Mouse (Mus musculus) Patski (cell line): Measurements from ENCODE around the gene Fgfr2. TPM values are rescaled to one million over a fixed set of nuclear protein-coding genes. Genes with fewer than 3 reads are reported as not detected.
A peak's percentile ranks its signal among the peaks of the same experiment; 100 is the strongest.

Source experiments
- ATAC-seq: fragments of 100-300 bp; one replicate; pipeline ENCODE4 v1.8.0; 2021
- CTCF ChIA-PET: fragments of 350-600 bp; sonication (Branson Sonifier 250); formaldehyde crosslinking; loops from one replicate; lab custom pipeline; 2022; ENCODE audit warnings: inconsistent platforms; lab: Charles Lee
- POLR2A ChIA-PET: fragments of 350-600 bp; sonication (Branson Sonifier 250); formaldehyde crosslinking; loops from one replicate; lab custom pipeline; 2022; ENCODE audit warnings: antibody characterized with exemption, inconsistent platforms; lab: Charles Lee
- DNase-seq: peaks from one replicate; pipeline ENCODE4 v3.0.0-alpha.2; 2011; ENCODE audit warnings: low read depth, low spot score
- H3K27me3 ChIP-seq: fragments of 371-371 bp; one replicate; pipeline ENCODE4 v1.5.1; 2021
- CTCF ChIP-seq: fragments of 100-300 bp; IDR thresholded peaks from one replicate; pipeline ENCODE4 v1.5.1; 2021
- in situ Hi-C: fragments of 300-500 bp; cut with MboI; formaldehyde crosslinking; loops from 3 replicates; pipeline ENCODE4 v1.11.1; 2018; ENCODE audit warnings: low pct_unique_long_range_greater_than_20kb, mixed read lengths
- polyA plus RNA-seq: library from polyadenylated mRNA; unstranded; gene quantifications from one replicate; pipeline ENCODE4 v1.2.3, GENCODE M21; 2021

The Fgfr2 gene
- polyA plus RNA-seq, 1 experiment from 2014 or later: 48.8 TPM

GRCm38 (mm10) chr7:133050681-133051080 is 72.5 kb downstream of the Fgfr2 start:
- no peaks in the 10 kb centered on the region for H3K27me3 ChIP-seq
- ChIA-PET POLR2A (no interaction called here), CTCF (no interaction called here)
- in situ Hi-C loops: no loop called here
- TF ChIP-seq CTCF: no peak
- DNase-seq (no peak), ATAC-seq (no peak)

DNA sequence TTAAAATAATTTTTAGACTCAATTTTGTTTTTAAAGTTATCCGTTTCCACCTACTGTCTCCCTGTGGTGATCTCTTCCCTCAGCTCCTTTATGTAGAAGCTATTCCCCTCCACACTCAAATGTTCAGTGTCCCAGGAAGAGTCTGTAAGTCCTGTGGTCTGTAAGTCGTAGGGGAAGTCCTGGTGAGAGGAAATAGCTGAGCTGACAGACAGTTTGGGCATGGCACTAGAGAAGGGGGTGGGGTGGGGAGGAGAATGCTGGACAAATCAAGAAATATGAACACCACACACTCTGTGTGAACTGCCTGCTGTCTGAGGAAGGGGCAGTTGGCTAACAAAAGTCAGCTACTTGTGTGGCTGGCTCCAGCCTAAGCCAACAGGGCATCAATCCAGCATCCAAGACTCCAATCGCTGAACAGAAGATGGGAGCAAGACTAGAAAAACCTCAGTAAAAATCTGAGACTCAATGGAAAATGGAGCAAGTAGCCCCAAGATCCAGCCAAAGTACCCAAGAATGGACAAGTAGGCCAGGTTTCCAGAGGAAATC is 75.0 kb downstream of the Fgfr2 start:
- in situ Hi-C loops: no loop called here
- POLR2A ChIA-PET: no interaction called here
- DNase-seq (no peak), ATAC-seq (no peak)
- H3K27me3 ChIP-seq: no peaks in the 10 kb centered on the region
- TF ChIP-seq CTCF: no peak
- CTCF ChIA-PET: interaction anchor here (1.0 kb wide), 1 partner anchor 20 kb away, joined by 3 read pairs; no protein-coding TSS in a partner anchor

- POLR2A ChIA-PET: no interaction called here
- CTCF ChIA-PET: interaction anchor here (1.0 kb wide), 1 partner anchor 21 kb away, joined by 3 read pairs; no protein-coding TSS in a partner anchor
- DNase-seq: no peak
Measured at GRCm38 (mm10) chr7:133047287-133047686, 75.9 kb downstream of the Fgfr2 start.

GRCm38 (mm10) chr7:133044721-133045120 is 78.4 kb downstream of the Fgfr2 start:
- TF ChIP-seq CTCF: no peak
- DNase-seq (no peak), ATAC-seq (peak; percentile 53)
- POLR2A ChIA-PET: no interaction called here
- no peaks in the 10 kb centered on the region for H3K27me3 ChIP-seq
- in situ Hi-C loops: no loop called here
- CTCF ChIA-PET: interaction anchor here (0.7 to 2.4 kb wide), 3 partner anchors 8 to 63 kb away, joined by 3 to 6 read pairs (median 3); no protein-coding TSS in a partner anchor

More at GRCm38 (mm10) chr7:133047287-133047686, 75.9 kb downstream of the Fgfr2 start:
- in situ Hi-C loops: no loop called here
- no peak for ATAC-seq
- H3K27me3 ChIP-seq: no peaks in the 10 kb centered on the region
- TF ChIP-seq CTCF: no peak

GRCm38 (mm10) chr7:133041784-133042183 is 81.4 kb downstream of the Fgfr2 start:
- DNase-seq (no peak), ATAC-seq (no peak)
- ChIA-PET POLR2A (interaction anchor here (0.6 kb wide), 1 partner anchor 31 kb away, joined by 3 read pairs; no protein-coding TSS in a partner anchor), CTCF (no interaction called here)
- in situ Hi-C loops: no loop called here
- no peaks in the 10 kb centered on the region for H3K27me3 ChIP-seq
- TF ChIP-seq CTCF: no peak

DNA sequence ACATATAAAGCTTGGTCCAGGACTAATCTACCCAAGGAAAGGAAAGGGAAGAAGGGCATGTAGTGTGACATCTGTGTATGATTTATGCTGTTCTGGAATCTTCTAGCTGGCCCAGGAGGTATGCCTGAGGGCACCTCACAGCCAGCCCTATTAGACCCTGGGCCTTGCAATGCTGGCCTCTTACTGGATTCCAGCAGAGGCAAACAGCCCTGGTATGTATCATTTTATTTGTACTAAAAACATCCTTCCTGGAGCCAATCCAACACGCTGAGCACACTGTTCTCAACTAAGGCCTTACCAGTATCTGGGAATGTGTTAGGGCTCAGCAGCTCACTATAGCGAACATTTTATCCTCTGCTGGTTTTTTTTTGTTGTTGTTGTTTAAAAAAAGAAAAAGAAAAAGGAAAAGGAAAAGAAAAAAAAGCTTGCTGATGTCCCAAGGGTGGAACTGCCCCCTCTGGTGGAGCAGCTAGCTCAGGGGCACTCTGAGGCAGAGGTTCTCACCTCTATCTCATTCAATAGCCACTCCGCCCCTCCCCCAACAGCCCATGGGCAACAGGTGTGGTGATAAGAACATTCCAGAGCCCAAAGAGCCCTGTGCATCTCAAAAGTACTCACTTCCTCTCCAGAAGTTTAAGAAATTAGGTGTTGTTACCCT is 82.3 kb downstream of the Fgfr2 start:
- ChIA-PET CTCF (interaction anchor here (1.4 kb wide), 1 partner anchor 58 kb away, joined by 3 read pairs; no protein-coding TSS in a partner anchor), POLR2A (interaction anchor here (0.5 to 1.0 kb wide), 2 partner anchors 30 to 104 kb away, joined by 3 read pairs; no protein-coding TSS in a partner anchor)
- TF ChIP-seq CTCF: peak; percentile 42
- DNase-seq (peak; percentile 63), ATAC-seq (peak; percentile 76)
- no peaks in the 10 kb centered on the region for H3K27me3 ChIP-seq
- in situ Hi-C loops: no loop called here

DNA sequence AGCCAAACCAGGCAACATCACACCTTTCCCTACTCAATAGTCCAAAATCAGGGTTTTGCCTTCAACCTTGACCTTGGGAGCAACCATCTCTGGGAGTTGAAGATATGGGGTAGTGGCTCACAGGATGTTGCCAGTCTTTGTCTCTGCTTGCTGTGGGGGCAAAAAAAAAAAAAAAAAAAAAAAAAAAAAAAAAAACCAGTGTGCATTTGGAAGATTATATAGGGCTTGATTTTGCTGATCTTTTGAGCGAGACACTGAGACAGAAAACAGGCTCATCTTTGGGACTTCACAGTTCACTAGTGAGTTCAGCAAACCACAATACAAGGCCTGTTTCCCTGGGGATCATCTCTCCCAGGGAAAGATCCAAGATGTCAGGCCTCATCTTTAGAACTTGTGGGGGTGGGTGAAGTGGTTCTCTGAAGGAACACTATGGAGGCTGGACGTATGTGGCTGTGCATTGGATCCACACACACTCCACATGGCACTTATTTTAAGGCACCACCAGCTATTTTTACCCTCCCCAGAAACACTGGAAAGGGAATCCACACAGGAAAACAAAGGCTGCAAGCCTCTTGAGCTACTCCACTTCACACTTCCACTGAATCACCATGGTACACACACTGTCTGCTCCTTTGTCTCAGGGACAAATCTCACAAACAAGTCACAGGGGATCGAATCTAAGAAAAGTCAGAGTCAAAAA is 83.4 kb downstream of the Fgfr2 start:
- ChIA-PET CTCF (interaction anchor here (1.4 kb wide), 1 partner anchor 59 kb away, joined by 3 read pairs; no protein-coding TSS in a partner anchor), POLR2A (interaction anchor here (1.0 kb wide), 1 partner anchor 31 kb away, joined by 3 read pairs; no protein-coding TSS in a partner anchor)
- DNase-seq: no peak
- no peak for ATAC-seq
- in situ Hi-C loops: loop anchor here (5.0 to 10.0 kb wide), 3 partner anchors 73 to 598 kb away; partner anchors contain the start of gene Edrf1
- TF ChIP-seq CTCF: no peak
- H3K27me3 ChIP-seq: no peaks in the 10 kb centered on the region

DNA sequence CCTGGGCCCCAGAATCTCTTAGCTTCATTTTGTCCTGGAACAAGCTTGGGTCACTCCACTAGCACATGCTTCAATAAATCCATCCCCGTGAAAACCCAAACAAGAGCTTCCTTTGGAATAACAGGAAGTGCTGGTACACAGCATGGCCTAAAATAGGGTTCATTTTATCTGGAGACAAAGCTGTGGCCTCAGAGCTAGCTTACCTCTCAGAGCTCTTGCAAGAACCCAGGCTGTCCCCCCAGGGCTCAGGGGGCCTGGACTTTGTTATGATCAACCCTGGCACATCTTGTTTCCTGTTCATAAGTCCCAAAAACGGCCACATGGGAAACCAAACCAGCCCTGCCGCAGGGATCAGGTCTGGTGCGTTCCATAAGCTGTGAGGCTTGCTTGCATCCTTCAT is 85.5 kb downstream of the Fgfr2 start:
- in situ Hi-C loops: loop anchor here (5.0 to 10.0 kb wide), 3 partner anchors 75 to 600 kb away; partner anchors contain the start of gene Edrf1
- no peaks in the 10 kb centered on the region for H3K27me3 ChIP-seq
- DNase-seq (no peak), ATAC-seq (no peak)
- CTCF ChIA-PET: interaction anchor here (0.6 to 1.4 kb wide), 2 partner anchors 13 to 102 kb away, joined by 3 read pairs; no protein-coding TSS in a partner anchor
- TF ChIP-seq CTCF: no peak
- POLR2A ChIA-PET: no interaction called here

GRCm38 (mm10) chr7:133037217-133037616 is 85.9 kb downstream of the Fgfr2 start:
- in situ Hi-C loops: loop anchor here (5.0 to 10.0 kb wide), 3 partner anchors 75 to 600 kb away; partner anchors contain the start of gene Edrf1
- CTCF ChIA-PET: interaction anchor here (0.6 to 1.4 kb wide), 2 partner anchors 12 to 101 kb away, joined by 3 read pairs; no protein-coding TSS in a partner anchor
- no peak for TF ChIP-seq CTCF
- POLR2A ChIA-PET: no interaction called here
- ATAC-seq (no peak), DNase-seq (no peak)
- H3K27me3 ChIP-seq: no peaks in the 10 kb centered on the region

- ATAC-seq (no peak), DNase-seq (no peak)
- in situ Hi-C loops: loop anchor here (5.0 to 10.0 kb wide), 3 partner anchors 76 to 601 kb away; partner anchors contain the start of gene Edrf1
- no peak for TF ChIP-seq CTCF
- POLR2A ChIA-PET: interaction anchor here (0.9 kb wide), 1 partner anchor 16 kb away, joined by 3 read pairs; no protein-coding TSS in a partner anchor
- CTCF ChIA-PET: interaction anchor here (1.5 to 2.8 kb wide), 3 partner anchors 10 to 84 kb away, joined by 5 to 8 read pairs (median 5); no protein-coding TSS in a partner anchor
- no peaks in the 10 kb centered on the region for H3K27me3 ChIP-seq
Measured at GRCm38 (mm10) chr7:133035901-133036300, 87.2 kb downstream of the Fgfr2 start.
